Mouse (Mus musculus) monocyte, adult 5-6 weeks (primary cell): ENCODE results near the gene Prkag1. TPM values are rescaled to one million over a fixed set of nuclear protein-coding genes. Genes with fewer than 3 reads are reported as not detected.

ENCODE experiments used
- ATAC-seq: fragments of 153-309, 156-312 bp; replicated peaks from 2 replicates; pipeline ENCODE4 v1.8.0; 2017; ENCODE audit warnings: mild to moderate bottlenecking; ENCODE audit not compliant: low TSS enrichment, insufficient number of reproducible peaks, severe bottlenecking, poor library complexity, low FRiP score
- total RNA-seq: library from RNA; stranded (forward); fragments of 200-1000, 200-491, 200-594 nt; gene quantifications from 3 replicates; pipeline ENCODE4 v1.2.3, GENCODE M21; 2017

Gene Prkag1
- total RNA-seq, 1 experiment from 2014 or later = 132 TPM

DNA sequence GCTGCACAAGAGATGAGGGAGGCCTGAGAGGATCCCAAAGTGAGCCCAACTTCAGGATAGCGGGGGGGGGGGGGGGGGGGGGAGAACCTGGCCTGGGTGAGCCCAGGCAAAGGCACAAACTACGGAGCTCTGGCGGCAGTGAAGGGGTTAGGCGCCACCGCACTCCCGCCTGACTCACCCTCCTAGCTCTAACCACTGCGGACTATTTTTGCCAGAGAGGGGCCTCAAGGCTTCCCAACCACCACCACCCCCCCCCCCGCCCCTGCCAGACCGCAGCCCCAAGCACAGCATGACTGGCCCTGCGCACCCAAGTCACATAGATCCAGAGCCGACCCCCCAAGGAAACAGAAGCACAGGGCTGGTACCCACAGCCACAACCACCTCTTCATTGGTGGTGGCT lies 52.5 kb downstream of the Prkag1 start:
- no peak for ATAC-seq

DNA sequence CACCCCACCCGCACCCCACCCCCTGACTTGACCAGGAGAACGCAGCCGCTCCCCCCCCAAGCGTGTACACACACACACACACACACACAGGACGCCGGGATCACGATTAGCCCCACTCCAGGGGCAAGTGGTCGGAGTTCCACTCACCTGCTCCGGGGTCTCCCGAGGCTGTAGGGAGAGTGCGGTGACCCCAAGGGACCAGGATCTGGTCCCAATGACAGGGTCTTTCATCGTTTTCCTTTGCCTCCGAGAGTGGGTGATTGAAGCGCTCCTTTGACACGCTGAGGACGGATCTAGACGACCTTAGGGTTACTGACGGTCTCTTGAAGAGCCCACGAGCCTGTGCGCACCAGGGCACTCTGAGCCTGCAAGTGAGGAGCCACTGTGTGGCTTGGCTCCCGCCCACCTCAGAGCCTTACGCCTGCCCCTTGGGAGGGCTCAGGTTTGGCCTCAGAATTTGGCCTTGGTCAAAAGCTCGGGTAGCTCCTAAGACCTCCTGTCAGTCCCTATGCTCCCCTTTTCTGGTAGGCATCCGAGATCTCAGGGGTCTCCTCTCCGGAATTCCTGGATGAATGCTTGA lies 53.0 kb downstream of the Prkag1 start:
- ATAC-seq = no peak

DNA sequence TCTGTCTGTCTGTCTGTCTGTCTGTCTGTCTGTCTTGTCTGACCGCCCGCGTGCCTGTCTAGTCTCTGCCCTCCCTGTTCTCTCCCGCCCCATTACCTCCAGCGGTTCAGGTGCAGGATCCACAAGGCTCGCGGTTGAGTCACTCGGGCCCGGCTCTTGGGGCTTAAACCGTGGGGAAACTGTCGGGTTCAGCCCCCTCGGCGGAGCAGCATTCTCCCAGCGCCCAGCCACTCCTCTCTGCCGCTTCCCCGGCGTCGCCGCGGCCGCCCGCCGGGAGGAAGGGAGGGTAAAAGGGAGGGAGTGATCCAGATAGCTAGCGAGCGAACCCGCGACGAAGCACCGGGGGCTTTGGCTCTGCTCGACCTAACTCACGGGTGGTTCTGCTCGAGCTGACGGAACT lies 53.6 kb downstream of the Prkag1 start, which contains the start of gene Wnt10b:
Gene Wnt10b (minus strand): TSS at position 389 of the 400 bp plus-strand sequence.
- ATAC-seq = no peak

- ATAC-seq = no peak
Measured at GRCm38 (mm10) chr15:98777005-98777616, 54.2 kb downstream of the Prkag1 start.

GRCm38 (mm10) chr15:98776280-98777004 lies 54.9 kb downstream of the Prkag1 start:
- no peak for ATAC-seq

DNA sequence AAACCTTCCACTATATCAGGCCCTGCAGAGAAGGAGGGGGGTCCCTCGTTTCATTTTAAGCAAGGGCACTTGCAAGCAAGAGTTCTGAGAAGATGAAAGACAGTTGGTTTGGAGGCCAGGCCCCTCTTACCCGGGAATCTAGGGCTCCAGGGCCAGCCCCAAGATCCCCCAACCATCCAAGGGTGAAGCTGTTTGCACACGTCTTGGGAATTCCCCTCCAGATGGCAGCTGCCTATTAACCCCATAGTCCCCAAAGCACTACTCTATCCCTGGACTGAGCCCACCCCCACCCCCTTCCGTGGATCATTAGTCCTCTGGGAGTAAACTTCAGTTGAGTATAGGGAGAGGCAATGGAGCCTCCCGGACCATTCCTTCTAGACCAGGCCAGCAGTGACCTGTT lies 55.8 kb downstream of the Prkag1 start:
- ATAC-seq = no peak

GRCm38 (mm10) chr15:98774096-98774495 lies 57.2 kb downstream of the Prkag1 start:
- ATAC-seq = no peak

DNA sequence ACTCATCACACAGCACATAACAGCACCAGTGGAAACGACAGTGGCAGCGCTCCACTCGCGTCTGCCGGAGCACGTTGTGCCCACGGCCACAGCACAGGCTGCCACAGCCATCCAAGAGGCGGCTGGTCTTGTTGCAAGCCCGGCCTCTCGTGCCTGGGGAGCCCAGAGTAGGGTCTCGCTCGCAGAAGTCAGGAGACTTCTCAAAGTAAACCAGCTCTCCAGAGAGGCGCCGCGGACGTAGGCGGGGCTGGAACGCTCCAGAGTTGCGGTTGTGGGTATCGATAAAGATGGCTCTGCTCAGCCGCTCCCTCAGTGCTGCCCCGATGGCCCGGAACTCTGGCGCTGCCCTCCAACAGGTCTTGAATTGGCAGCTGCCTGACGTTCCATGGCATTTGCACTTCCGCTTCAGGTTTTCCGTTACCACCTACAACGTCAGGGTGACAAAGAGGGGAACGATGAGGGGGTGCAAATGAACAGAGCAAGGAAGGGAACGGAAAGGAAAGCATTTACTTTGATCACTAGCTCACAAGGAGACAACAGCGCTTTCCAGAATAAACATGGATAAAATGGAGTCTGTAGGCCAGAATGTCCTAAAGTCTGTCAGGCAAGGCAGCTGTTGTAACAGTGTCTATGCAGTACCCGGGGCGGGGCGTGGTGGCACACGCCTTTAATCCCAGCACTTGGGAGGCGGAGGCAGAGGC lies 58.7 kb downstream of the Prkag1 start:
- peak; percentile 38 for ATAC-seq

GRCm38 (mm10) chr15:98771813-98772425 lies 59.4 kb downstream of the Prkag1 start:
- no peak for ATAC-seq

- no peak for ATAC-seq
Measured at GRCm38 (mm10) chr15:98768259-98768658, 63.1 kb downstream of the Prkag1 start.

DNA sequence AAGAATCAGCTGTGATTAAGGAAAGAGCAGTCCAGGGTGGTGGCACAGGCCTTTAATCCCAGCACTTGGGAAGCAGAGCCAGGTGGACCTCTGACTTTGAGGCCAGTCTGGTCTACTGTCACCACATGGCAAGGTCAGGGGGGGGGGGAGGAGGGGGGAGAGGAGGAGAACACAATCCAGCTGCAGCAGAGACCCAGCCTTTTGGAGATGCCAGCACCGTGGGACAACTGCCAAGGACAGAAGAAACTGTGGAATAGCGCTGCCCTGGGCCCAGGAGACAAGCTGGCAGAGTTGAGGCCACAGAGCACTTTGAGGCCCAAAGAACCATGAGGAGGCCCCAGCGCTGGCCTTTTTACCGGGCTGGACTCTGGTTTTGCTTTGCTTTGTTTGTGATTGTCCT lies 65.4 kb downstream of the Prkag1 start:
- no peak for ATAC-seq

Other genes with a start within 250 kb of the Prkag1 start
- gene Adcy6, start 221.4 kb downstream of the Prkag1 start, total RNA-seq = 0.96 to 3.7 TPM in 2 of 3 replicates, not detected in the other
- gene Cacnb3, start 200.7 kb downstream of the Prkag1 start, total RNA-seq = 0.68 to 1.3 TPM in 2 of 3 replicates, not detected in the other
- gene Ddx23, start 168.6 kb downstream of the Prkag1 start, total RNA-seq = 106 to 143 TPM (median 108 TPM) in 3 replicates
- gene Rnd1, start 154.1 kb downstream of the Prkag1 start, total RNA-seq = 1.2 to 2.8 TPM (median 1.5 TPM) in 3 replicates
- not detected in 3 replicates for gene Ccdc65, start 123.3 kb downstream of the Prkag1 start, total RNA-seq
- 0.11 to 2.2 TPM in 2 of 3 replicates, not detected in the other for gene Fkbp11, start 103.3 kb downstream of the Prkag1 start, total RNA-seq
- 27.4 to 48.6 TPM (median 30.8 TPM) in 3 replicates for gene Arf3, start 68.3 kb downstream of the Prkag1 start, total RNA-seq
- gene Wnt10b, start 53.4 kb downstream of the Prkag1 start, total RNA-seq = not detected in 3 replicates
- not detected in 3 replicates for gene Wnt1, start 41.7 kb downstream of the Prkag1 start, total RNA-seq
- gene Ddn, start 22.0 kb downstream of the Prkag1 start, total RNA-seq = not detected in 3 replicates
- gene Kmt2d, start 39.7 kb upstream of the Prkag1 start, total RNA-seq = 39.4 to 138 TPM (median 45.1 TPM) in 3 replicates
- 6.0 to 15.1 TPM (median 14.2 TPM) in 3 replicates for gene Rhebl1, start 63.0 kb upstream of the Prkag1 start, total RNA-seq
- 0.19 TPM in 1 of 3 replicates, not detected in the others for gene Dhh, start 67.0 kb upstream of the Prkag1 start, total RNA-seq
- gene Lmbr1l, start 86.7 kb upstream of the Prkag1 start, total RNA-seq = 54.7 to 97.4 TPM (median 92.2 TPM) in 3 replicates
- 86.5 to 154 TPM (median 137 TPM) in 3 replicates for gene Tuba1b, start 103.0 kb upstream of the Prkag1 start, total RNA-seq
- gene Gm49450, start 122.0 kb upstream of the Prkag1 start, total RNA-seq = 12.2 to 56.4 TPM in 2 of 3 replicates, not detected in the other
- 79.8 to 96.7 TPM (median 88.2 TPM) in 3 replicates for gene Tuba1a, start 122.2 kb upstream of the Prkag1 start, total RNA-seq
- gene Tuba1c, start 198.4 kb upstream of the Prkag1 start, total RNA-seq = 104 to 150 TPM (median 116 TPM) in 3 replicates
- 1.1 TPM in 1 of 3 replicates, not detected in the others for gene Prph, start 223.7 kb upstream of the Prkag1 start, total RNA-seq
- 2.3 to 3.6 TPM in 2 of 3 replicates, not detected in the other for gene Troap, start 243.1 kb upstream of the Prkag1 start, total RNA-seq